Mouse (Mus musculus): ENCODE measurements around the gene Nipsnap1.

Nipsnap1 gene

DNA sequence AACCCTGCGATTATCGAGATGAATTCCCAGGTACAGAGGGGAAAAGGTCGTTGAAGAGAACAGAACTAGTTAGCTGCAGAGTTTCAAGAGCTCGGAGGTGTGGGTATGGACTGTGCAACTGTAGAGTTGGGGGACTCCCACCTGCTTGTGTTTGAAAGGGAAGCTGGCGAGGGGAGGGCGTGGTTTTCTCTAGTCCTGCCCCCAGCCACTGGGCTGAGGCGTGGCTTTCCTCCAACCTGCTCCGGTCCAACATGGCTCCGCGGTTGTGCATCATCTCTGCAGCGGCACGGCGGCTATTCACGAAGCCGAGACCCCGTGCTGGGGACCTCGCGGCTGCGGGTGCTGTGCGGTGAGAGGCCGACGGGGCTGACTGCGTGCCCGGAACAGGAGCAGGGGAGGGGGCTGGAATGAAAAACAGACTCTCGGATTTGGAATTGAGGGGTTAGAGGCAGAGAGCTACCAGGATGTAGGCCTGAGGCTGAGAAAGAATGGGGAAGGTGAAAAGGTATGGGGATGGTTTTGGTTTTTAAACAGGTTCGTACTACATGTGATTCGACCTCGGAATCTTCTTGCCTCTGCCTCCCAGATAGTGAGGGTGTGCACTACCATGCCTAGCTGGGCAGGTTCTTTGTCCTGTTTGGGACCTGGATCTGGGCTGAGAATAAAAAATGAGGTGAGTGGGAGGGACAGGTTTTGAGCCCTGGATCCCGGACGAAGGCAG lies at the start of gene Nipsnap1:
Gene Nipsnap1, plus strand, starts transcription at position 197 of the 721 bp plus-strand sequence.
- peak; percentile 81 for DNase-seq

DNA sequence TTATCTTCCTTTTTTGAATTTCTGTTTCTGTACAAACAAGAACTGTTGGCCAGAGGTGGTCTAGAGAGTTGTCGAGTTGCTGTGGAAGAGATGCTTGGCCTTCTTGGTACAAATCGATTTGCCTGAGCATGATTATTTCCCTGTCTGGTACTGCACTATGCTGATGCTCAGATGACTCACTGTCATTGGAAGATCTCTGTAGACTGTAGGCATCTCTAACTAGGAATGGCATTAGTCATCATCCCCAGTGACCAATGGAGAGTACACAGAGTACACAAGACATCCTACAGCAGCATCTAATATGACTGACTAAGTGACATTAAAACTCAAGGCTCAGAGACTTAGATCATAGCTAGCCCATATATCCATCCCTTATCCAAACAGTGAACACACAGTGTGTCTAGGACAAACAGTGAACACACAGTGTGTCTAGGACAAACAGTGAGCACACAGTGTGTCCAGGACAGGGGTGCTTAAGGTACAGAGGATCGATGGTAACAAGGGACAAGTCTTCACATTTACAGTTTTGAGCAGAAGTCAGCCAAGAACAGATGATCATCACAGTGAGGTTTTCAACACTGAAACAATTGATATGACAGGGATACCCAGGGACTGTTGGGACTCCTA lies 47.5 kb upstream of the Nipsnap1 start:
- DNase-seq = no peak

DNA sequence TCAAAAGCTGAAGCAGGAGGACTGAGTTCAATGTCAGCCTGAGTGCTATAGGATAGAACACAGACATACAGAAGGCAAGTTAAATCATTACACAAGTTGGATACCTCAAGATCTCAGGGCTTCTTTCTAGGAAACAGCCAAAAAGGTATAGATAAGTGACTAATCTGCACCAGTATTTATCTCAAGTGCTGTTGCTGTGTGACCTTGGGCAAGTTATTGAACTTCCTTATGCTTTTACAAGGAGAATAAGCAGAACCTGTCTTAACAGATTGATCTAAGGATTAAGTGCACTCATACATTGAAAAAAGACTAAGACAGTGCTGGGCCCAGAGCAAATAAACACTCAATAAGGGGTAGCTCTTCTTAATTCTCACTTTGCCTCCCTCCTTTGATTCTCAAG lies 46.4 kb upstream of the Nipsnap1 start:
- DNase-seq = no peak

DNA sequence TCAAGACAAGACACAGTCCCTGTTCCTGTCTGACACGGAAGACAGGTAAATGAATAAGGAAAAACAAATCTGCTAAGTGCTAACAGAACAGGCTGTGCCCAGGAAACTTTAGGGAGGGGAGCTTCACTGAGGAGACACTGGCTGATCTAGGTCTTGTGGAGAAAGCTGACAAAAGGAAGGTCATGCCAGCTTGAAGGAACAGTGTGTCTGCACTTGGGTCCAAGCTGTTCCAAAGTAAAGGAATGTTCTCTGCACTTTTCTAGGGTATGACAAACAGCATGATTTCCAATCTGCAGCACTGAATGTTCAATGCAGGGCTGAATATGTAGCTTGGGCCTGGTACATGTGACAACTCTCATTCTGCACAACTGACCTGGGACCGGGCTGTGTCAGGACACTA lies 45.8 kb upstream of the Nipsnap1 start:
- no peak for DNase-seq

- DNase-seq = no peak
Measured at GRCm38 (mm10) chr11:4831066-4831465, 42.7 kb upstream of the Nipsnap1 start.

GRCm38 (mm10) chr11:4833295-4833939 lies 40.3 kb upstream of the Nipsnap1 start:
- DNase-seq = no peak

DNA sequence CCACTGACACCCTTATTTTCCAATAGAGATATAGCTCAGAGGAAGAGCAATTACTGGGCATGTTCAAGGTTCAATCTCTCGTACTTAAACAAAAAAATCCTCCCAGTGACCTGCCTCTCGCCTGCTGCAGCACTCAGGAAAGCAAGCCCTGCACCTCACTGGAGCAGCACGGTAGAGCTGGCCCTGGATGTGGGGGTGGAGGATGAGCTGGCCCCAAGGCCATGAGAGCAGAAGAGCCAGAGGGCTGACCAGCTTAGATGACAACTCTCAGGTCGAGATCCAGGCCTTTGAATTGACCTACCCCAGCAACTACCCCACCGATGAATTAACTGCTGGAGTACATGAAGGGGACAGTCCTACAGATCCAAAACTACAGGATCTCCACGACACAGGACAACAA lies 38.3 kb upstream of the Nipsnap1 start:
- DNase-seq = no peak

DNA sequence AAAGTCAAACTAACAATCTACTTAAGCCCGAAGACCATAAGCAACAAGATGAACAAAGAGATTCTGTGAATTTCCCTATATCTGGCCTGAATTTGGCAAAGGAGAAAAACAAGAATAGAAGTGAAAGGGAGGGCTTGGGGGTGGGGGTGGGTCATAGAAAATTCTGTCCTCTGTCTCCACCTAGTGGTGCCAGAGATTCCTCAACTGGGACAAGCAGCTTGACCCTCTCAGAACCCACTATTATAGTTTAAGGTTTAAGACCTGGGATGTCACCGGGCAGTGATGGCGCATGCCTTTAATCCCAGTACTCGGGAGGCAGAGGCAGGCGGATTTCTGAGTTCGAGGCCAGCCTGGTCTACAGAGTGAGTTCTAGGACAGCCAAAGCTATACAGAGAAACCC lies 37.0 kb upstream of the Nipsnap1 start:
- no peak for DNase-seq

GRCm38 (mm10) chr11:4837342-4837741 lies 36.4 kb upstream of the Nipsnap1 start:
- no peak for DNase-seq

GRCm38 (mm10) chr11:4838235-4838634 lies 35.5 kb upstream of the Nipsnap1 start:
- no peak for DNase-seq

GRCm38 (mm10) chr11:4840942-4841526 lies 32.7 kb upstream of the Nipsnap1 start:
- no peak for DNase-seq

DNA sequence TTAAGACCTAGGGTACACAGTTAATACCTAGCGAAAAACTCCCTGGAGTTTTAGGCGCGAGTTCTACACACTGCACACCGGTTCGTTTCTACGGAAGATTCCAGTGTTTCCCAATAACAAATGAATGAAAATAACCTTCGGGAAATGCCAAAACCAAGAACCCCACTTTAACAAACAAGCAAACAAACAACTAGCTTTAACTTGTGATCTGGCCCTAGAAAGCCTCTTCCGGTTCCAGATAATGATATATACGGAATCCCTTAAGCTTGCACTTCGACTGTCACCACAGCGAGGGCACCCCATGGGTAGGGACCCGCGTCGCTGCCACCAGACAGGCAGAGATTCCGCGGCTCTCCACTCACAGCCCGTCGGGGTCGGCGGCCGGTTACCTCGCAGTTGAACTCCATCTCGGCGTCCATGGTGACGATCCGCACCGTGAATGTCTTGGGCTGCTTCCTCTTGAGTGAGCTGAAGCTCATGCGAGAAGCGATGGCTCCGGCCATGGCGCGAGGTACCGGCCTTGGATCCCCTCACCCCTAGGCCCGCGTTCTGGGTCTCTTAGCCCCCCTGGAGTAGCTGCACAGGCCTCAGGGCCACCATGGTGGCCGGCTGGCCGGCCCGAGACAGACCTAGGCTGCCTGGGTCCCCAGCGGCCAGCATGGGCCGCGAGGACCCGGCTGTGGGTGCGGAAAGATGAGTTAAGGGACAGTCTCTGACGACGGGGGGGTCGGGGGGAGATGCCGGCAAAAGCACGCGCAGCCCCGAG lies 25.1 kb upstream of the Nipsnap1 start:
- DNase-seq = peak; percentile 33

- DNase-seq = peak; percentile 99
Measured at GRCm38 (mm10) chr11:4849258-4849943, 24.4 kb upstream of the Nipsnap1 start, which contains the start of gene Nf2. Nf2 (minus strand) TSS chr11:4849536.

GRCm38 (mm10) chr11:4850404-4850803 lies 23.3 kb upstream of the Nipsnap1 start:
- DNase-seq = no peak

GRCm38 (mm10) chr11:4853021-4853420 lies 20.7 kb upstream of the Nipsnap1 start:
- DNase-seq = no peak

GRCm38 (mm10) chr11:4854181-4854580 lies 19.6 kb upstream of the Nipsnap1 start:
- DNase-seq = no peak

DNA sequence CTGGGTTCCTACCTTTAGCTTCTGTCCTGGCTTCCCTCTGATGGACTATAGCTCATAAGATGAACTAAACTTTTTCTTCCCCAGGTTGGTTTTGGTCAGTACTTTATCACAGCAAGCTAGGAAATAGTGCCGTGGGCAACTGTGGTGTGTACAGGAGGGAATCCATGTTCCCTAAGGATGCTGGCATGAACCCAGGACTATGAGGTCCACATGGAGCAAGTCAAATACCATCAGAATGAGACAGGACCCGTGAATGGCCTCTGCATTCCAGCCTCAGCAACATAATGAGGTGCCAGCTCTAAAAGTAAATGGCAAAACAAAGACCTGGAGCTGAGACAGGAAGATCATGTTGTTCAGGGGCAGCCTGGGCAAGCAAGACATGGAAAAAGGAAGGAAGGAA lies 15.3 kb upstream of the Nipsnap1 start:
- no peak for DNase-seq

DNA sequence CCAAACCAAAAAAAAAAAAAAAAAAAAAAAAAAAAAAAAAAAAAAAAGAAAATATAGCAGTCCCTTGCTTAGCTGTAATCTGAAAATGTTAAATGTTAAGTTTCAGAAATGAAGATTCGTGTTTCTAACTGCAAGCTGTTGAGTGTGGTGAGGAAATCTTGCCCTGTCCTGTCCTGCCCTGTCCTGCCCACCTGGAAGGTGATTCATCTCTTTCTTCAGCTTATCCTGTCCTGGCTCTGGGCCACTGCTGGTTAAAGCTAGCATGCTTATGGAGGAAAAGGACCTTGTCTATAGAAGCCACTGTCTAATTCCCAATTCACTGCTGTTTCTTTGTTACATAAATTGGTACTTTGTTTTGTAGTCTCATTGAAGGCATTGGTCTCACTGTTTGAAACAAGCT lies 12.8 kb upstream of the Nipsnap1 start:
- no peak for DNase-seq

GRCm38 (mm10) chr11:4861816-4862604 lies 11.7 kb upstream of the Nipsnap1 start:
- no peak for DNase-seq

- DNase-seq = no peak
Measured at GRCm38 (mm10) chr11:4862730-4863129, 11.0 kb upstream of the Nipsnap1 start.

GRCm38 (mm10) chr11:4865645-4866251 lies 8.0 kb upstream of the Nipsnap1 start:
- DNase-seq = peak; percentile 38
